Mouse (Mus musculus) kidney, embryonic 15.5 days (tissue): ENCODE results near the gene Msln. TPM values are rescaled to one million over a fixed set of nuclear protein-coding genes. Genes with fewer than 3 reads are reported as not detected.
A peak's percentile ranks its signal among the peaks of the same experiment; 100 is the strongest.

Source experiments
- ATAC-seq: fragments of 200-750 bp; cut with Nextera tagmentation; replicated peaks from 2 replicates; pipeline ENCODE4 v1.8.0; 2017; ENCODE audit warnings: moderate TSS enrichment; ENCODE audit not compliant: low FRiP score
- H3K27ac ChIP-seq: fragments of 300-500 bp; sonication (generic); 2 replicates; pipeline ENCODE4 v1.5.1; 2015; ENCODE audit warnings: mild to moderate bottlenecking, inconsistent platforms
- H3K27me3 ChIP-seq: fragments of 300-500 bp; sonication (generic); 2 replicates; pipeline ENCODE4 v1.6.1; 2015; ENCODE audit warnings: inconsistent platforms
- H3K36me3 ChIP-seq: fragments of 300-500 bp; sonication (generic); 2 replicates; pipeline ENCODE4 v1.6.1; 2015; ENCODE audit warnings: inconsistent platforms
- H3K4me1 ChIP-seq: fragments of 300-500 bp; sonication (generic); 2 replicates; pipeline ENCODE4 v1.6.1; 2015; ENCODE audit warnings: inconsistent platforms
- H3K4me2 ChIP-seq: fragments of 300-500 bp; sonication (generic); 2 replicates; pipeline ENCODE4 v1.6.1; 2015; ENCODE audit warnings: moderate library complexity, mild to moderate bottlenecking, inconsistent platforms
- H3K4me3 ChIP-seq: fragments of 300-500 bp; sonication (generic); replicated peaks from 2 replicates; pipeline ENCODE4 v1.5.1; 2015; ENCODE audit warnings: mild to moderate bottlenecking, inconsistent platforms
- H3K9ac ChIP-seq: fragments of 300-500 bp; sonication (generic); 2 replicates; pipeline ENCODE4 v1.6.1; 2015; ENCODE audit warnings: mild to moderate bottlenecking, inconsistent platforms
- H3K9me3 ChIP-seq: fragments of 300-500 bp; sonication (generic); replicated peaks from 2 replicates; pipeline ENCODE4 v1.6.1; 2016; ENCODE audit warnings: inconsistent platforms
- WGBS: fragments of 180-500 bp; shearing (Covaris S2); methylation state at CpG from one replicate; pipeline ENCODE4 v1.1.7; 2015; ENCODE audit warnings: mixed read lengths; 5-methylcytosine and 5-hydroxymethylcytosine counted together
- polyA plus RNA-seq: library from polyadenylated mRNA; unstranded; fragments of >200 nt; fragmentation: Nextera tagmentation; extraction: Ambion mirVana; gene quantifications from 2 replicates; pipeline ENCODE4 v1.2.1, GENCODE M21; 2015

Gene Msln
- polyA plus RNA-seq, 1 experiment from 2014 or later = 6.3 TPM

DNA sequence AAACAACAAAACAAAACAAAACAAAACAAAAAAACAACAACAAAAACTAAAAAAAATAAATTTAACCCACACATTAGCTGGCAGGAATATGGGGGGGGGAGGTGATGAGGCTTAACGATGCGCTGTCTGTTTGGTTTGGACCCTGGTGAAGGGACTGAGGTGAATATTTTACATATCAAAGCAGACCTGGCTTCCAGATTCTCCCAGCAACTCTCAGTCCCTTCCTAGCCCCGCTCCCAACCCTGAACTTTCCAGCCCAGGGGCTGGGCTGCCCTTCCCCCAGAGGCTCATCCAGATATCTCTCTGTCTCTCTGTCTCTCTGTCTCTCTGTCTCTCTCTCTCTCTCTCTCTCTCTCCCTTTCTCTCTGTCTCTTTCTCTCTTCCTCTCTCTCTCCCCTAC lies 8.4 kb upstream of the Msln start:
- Histone ChIP-seq H3K27ac (no peak overlapping the region), H3K36me3 (no peaks in the 10 kb centered on the region), H3K27me3 (peaks cover 7% of the 10 kb centered on the region; the same call in 1 of the 2 replicates), H3K4me3 (no peak overlapping the region), H3K9me3 (no peaks in the 10 kb centered on the region), H3K4me1 (no peaks in the 10 kb centered on the region), H3K9ac (no peak overlapping the region), H3K4me2 (no peak overlapping the region)
- 33% methylated on average over 3 of the region's 3 CpGs for WGBS
- ATAC-seq = no peak

DNA sequence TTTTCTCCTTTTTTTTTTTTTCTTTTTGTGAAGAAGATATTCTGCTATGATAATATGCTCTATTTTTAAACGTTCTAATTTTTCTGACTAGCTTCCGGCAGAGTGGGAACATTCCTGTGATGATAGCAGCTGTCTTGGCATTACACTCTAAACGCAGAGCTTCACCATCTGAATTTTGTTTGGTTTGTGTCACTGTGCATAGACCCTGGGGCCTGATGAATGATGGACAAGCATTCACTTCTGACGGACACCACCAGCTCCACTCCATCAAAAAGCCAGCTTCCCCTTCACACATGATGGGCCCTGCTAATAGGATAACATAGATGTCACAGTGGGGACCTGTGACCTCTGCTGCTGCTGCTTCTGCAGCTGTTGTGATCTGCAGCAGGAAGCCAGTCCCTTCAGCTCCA lies 7.4 kb upstream of the Msln start:
- Histone ChIP-seq H3K27ac (no peak overlapping the region), H3K27me3 (peaks cover 5% of the 10 kb centered on the region; the same call in 1 of the 2 replicates), H3K4me1 (peaks cover 4% of the 10 kb centered on the region; the same call in 1 of the 2 replicates), H3K4me3 (no peak overlapping the region), H3K36me3 (no peaks in the 10 kb centered on the region), H3K4me2 (no peak overlapping the region), H3K9ac (no peak overlapping the region), H3K9me3 (no peaks in the 10 kb centered on the region)
- WGBS = 67% methylated on average over 4 of the region's 4 CpGs
- ATAC-seq = no peak

GRCm38 (mm10) chr17:25760148-25760547 lies 6.0 kb upstream of the Msln start:
- 76% methylated on average over 8 of the region's 8 CpGs for WGBS
- Histone ChIP-seq H3K4me3 (no peak overlapping the region), H3K27me3 (no peaks in the 10 kb centered on the region), H3K9me3 (no peaks in the 10 kb centered on the region), H3K4me2 (no peak overlapping the region), H3K27ac (no peak overlapping the region), H3K36me3 (no peaks in the 10 kb centered on the region), H3K4me1 (peaks cover 17% of the 10 kb centered on the region; the same call in 1 of the 2 replicates), H3K9ac (no peak overlapping the region)
- no peak for ATAC-seq

DNA sequence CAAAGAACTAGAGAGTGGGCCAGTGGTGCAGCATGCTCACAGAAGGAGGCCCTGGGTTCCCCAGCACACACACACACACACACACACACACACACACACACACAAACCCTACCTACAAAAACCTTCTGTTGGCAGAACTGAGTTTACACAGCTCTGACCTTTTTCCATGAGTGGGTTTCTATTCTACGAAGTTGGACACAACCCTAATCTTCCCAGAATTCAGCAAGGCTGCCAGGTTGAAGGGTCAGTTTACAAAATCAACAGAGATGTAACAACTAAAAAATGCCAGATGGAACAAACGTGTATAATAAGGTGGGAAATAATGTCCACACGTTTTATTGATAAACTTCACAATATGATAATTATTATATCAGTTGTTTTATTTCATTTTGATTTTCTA lies 3.5 kb upstream of the Msln start:
- Histone ChIP-seq H3K36me3 (no peaks in the 10 kb centered on the region), H3K4me1 (peaks cover 18% of the 10 kb centered on the region; the same call in 1 of the 2 replicates), H3K4me2 (no peak overlapping the region), H3K9ac (no peak overlapping the region), H3K27me3 (no peaks in the 10 kb centered on the region), H3K9me3 (no peaks in the 10 kb centered on the region), H3K27ac (no peak overlapping the region), H3K4me3 (no peak overlapping the region)
- no peak for ATAC-seq
- 49% methylated on average over 3 of the region's 3 CpGs for WGBS

GRCm38 (mm10) chr17:25756378-25757242 lies 2.4 kb upstream of the Msln start:
- Histone ChIP-seq H3K9ac (no peak overlapping the region), H3K36me3 (no peaks in the 10 kb centered on the region), H3K4me3 (no peak overlapping the region), H3K4me1 (peaks cover 20% of the 10 kb centered on the region), H3K27ac (no peak overlapping the region), H3K9me3 (no peaks in the 10 kb centered on the region), H3K4me2 (no peak overlapping the region), H3K27me3 (no peaks in the 10 kb centered on the region)
- ATAC-seq = 0 out of 2 replicates have a peak, but pooled peaks have one; percentile 10
- WGBS = 74% methylated on average over 9 of the region's 9 CpGs

DNA sequence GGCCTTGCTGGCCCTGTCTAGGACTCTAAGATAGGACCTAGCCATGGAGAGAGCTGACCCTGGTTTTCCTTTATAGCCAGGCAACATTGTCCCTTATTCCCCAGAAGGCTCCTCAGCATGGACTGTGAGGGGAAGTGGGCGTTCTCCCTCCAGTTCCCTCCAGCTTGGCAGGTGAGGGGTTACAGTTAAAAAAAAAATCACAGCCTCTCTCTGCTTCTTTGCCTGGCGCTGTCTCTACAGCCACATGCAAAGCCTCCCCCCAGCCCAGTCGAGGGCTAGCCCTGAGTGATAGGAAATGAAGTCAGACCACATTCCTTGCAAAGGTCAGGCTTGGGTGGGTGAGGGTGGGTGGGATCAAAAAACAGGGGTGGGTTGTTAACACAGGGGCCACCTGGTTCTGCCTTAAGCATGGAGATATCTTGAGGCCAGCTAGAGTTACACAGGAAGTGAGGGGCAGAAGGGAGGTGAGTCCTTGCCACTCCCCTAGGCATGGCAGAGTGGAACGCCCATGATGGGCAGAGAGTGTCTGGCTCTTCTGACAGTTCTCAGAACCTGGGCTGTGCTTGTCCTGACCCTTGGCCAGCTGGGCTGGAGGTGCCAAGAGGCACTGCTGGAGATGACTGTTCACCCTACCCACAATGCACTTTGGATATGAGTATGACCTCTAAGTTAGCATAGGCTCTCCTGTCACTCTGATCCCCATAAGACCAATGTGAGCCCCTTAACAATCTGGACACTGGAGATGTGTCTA lies 1.6 kb upstream of the Msln start:
- Histone ChIP-seq H3K27ac (no peak overlapping the region), H3K4me3 (no peak overlapping the region), H3K27me3 (no peaks in the 10 kb centered on the region), H3K9me3 (no peaks in the 10 kb centered on the region), H3K9ac (no peak overlapping the region), H3K4me2 (no peak overlapping the region), H3K36me3 (no peaks in the 10 kb centered on the region), H3K4me1 (peaks cover 25% of the 10 kb centered on the region)
- 0 out of 2 replicates have a peak, but pooled peaks have one; percentile 49 for ATAC-seq
- WGBS = 22% methylated on average over 4 of the region's 4 CpGs

GRCm38 (mm10) chr17:25755086-25755485 lies 908 bp upstream of the Msln start:
- ATAC-seq = no peak
- H3K27ac ChIP-seq = no peak overlapping the region
- no peak overlapping the region for H3K4me3 ChIP-seq
- H3K27me3 ChIP-seq = no peaks in the 10 kb centered on the region
- H3K4me2 ChIP-seq = no peak overlapping the region
- H3K9me3 ChIP-seq = no peaks in the 10 kb centered on the region
- no peak overlapping the region for H3K9ac ChIP-seq
- 89% methylated on average over 4 of the region's 4 CpGs for WGBS
- no peaks in the 10 kb centered on the region for H3K36me3 ChIP-seq
- peaks cover 25% of the 10 kb centered on the region for H3K4me1 ChIP-seq

- ATAC-seq = no peak
- 26% methylated on average over 5 of the region's 5 CpGs for WGBS
- H3K27ac ChIP-seq = no peak overlapping the region
- peaks cover 20% of the 10 kb centered on the region for H3K4me1 ChIP-seq
- no peak overlapping the region for H3K4me2 ChIP-seq
- H3K36me3 ChIP-seq = no peaks in the 10 kb centered on the region
- no peaks in the 10 kb centered on the region for H3K27me3 ChIP-seq
- no peaks in the 10 kb centered on the region for H3K9me3 ChIP-seq
- H3K9ac ChIP-seq = no peak overlapping the region
- H3K4me3 ChIP-seq = no peak overlapping the region
Observed at GRCm38 (mm10) chr17:25751446-25751845, 2.7 kb downstream of the Msln start.

GRCm38 (mm10) chr17:25749314-25749713 lies 4.9 kb downstream of the Msln start:
- Histone ChIP-seq H3K4me2 (no peak overlapping the region), H3K27ac (no peak overlapping the region), H3K27me3 (no peaks in the 10 kb centered on the region), H3K4me1 (peaks cover 7% of the 10 kb centered on the region), H3K36me3 (no peaks in the 10 kb centered on the region), H3K4me3 (no peak overlapping the region), H3K9ac (no peak overlapping the region), H3K9me3 (no peaks in the 10 kb centered on the region)
- WGBS = 83% methylated on average over 6 of the region's 6 CpGs
- no peak for ATAC-seq

DNA sequence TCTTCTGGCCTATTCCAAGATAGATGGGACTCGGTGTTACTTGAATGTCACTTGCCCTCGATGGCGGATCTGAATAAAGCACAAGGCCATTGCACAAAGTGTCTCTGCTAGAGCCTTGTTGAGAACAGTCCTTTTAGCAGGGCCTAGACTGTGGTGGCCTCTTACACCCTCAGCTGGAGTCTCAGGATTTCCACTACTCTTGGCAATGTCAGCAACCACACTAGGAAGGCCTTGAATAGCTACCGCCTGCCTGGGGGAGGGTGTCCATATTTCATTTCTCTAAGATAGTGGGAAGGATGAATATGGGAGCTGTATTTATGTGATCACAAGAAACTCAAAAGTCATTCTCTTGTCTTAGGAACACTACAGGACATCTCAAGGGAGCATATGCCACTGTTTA lies 5.9 kb downstream of the Msln start:
- Histone ChIP-seq H3K4me3 (no peak overlapping the region), H3K27ac (no peak overlapping the region), H3K9ac (no peak overlapping the region), H3K4me1 (peaks cover 7% of the 10 kb centered on the region), H3K27me3 (no peaks in the 10 kb centered on the region), H3K9me3 (no peaks in the 10 kb centered on the region), H3K36me3 (no peaks in the 10 kb centered on the region), H3K4me2 (no peak overlapping the region)
- no peak for ATAC-seq
- 85% methylated on average over 4 of the region's 4 CpGs for WGBS

DNA sequence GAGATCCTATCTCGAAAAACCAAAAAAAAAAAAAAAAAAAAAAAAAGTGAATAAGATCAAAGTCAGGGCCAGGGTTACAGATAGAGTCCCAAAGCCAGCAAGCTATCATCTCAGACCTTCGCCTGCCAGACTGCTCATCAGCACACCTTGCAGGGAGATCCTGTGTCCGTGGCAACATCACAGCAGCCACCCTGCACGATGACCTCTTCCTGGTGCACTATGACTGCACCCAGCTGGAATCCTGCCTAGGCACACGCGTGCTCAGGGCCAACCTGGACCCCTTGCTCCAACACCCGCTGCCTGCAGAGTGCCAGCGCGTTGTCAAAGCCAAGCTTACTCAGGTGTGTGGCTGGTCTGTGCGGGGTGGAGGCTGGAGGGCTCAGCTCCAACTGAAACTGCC lies 9.9 kb downstream of the Msln start:
- no peaks in the 10 kb centered on the region for H3K4me1 ChIP-seq
- no peaks in the 10 kb centered on the region for H3K36me3 ChIP-seq
- no peak for ATAC-seq
- no peak overlapping the region for H3K4me3 ChIP-seq
- H3K27me3 ChIP-seq = no peaks in the 10 kb centered on the region
- H3K9me3 ChIP-seq = no peaks in the 10 kb centered on the region
- no peak overlapping the region for H3K9ac ChIP-seq
- H3K27ac ChIP-seq = no peak overlapping the region
- no peak overlapping the region for H3K4me2 ChIP-seq
- whole genome bisulfite sequencing = 80% methylated on average over 10 of the region's 10 CpGs

DNA sequence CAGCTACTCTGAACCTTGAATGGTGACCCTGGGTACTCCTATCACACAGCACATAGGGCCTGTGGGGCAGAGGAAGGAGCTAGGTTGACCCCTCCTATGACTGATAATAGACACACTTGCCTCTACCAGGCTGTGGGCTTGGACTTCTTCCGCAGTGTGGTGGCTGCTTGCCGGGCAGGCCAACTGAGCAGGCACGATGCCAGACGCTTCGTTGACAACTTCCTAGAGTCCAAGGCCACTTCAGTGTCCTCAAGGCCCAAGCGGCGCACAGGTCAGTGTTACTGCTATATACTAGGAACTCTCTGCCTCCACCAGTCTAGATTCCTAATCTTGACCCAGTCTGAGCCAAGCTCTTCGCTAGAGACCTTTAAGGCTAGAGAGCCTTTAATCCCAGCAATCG lies 10.3 kb downstream of the Msln start:
- 90% methylated on average over 9 of the region's 9 CpGs for WGBS
- H3K4me1 ChIP-seq = no peaks in the 10 kb centered on the region
- no peak overlapping the region for H3K27ac ChIP-seq
- no peaks in the 10 kb centered on the region for H3K36me3 ChIP-seq
- no peaks in the 10 kb centered on the region for H3K9me3 ChIP-seq
- no peaks in the 10 kb centered on the region for H3K27me3 ChIP-seq
- no peak overlapping the region for H3K4me3 ChIP-seq
- no peak for ATAC-seq
- no peak overlapping the region for H3K9ac ChIP-seq
- H3K4me2 ChIP-seq = no peak overlapping the region
